Mouse (Mus musculus): Measurements from ENCODE around the gene Maml2. TPM values are rescaled to one million over a fixed set of nuclear protein-coding genes. Genes with fewer than 3 reads are reported as not detected.

Gene Maml2
- polyA plus RNA-seq, 1 experiment from 2014 or later, result 9.8 TPM

DNA sequence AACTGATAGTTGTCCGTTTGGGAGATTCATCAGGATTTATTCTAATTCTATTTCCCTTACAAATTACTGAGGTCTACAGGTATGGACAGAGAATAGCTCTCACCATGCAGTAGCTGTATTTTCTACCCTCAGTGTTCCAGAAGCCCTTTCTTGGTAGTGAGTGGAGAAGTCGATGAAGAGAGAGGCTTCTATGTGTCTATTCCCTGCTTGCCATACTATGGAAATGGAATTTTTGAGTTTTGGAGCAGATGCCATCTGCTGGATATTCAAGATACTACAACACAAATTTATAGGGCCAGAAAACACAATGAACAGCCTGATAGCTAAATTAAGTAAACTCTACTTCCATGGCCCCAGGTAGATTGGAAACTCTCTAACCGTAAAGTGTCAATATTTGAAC is 355.2 kb downstream of the Maml2 start:
- peak; percentile 55 for DNase-seq (ENCODE audit: low spot score)
- ATAC-seq (ENCODE audit: low read depth), result peak; percentile 79
- no peaks in the 10 kb centered on the region for H3K9me3 ChIP-seq (ENCODE audit: control insufficient read depth, low read length)

GRCm38 (mm10) chr9:13661768-13662623 is 364.2 kb downstream of the Maml2 start:
- WGBS, result 3% methylated on average over 12 of the region's 12 CpGs
- 0 out of 2 replicates have a peak overlapping the region, but pooled peaks have one; percentile 13 for H3K4me3 ChIP-seq (ENCODE audit: low read depth, low read length)
- DNase-seq (ENCODE audit: low spot score), result peak; percentile 31

More for the DNA sequence above, 355.2 kb downstream of the Maml2 start:
- Histone ChIP-seq H3K36me3 (ENCODE audit: control insufficient read depth, insufficient read depth, low read length) (no peaks in the 10 kb centered on the region), H3K4me2 (ENCODE audit: low read depth, low read length) (no peak overlapping the region), H3K27ac (replicated peaks; ENCODE audit: low read depth, low read length) (no peak overlapping the region), H3K27me3 (replicated peaks; ENCODE audit: control insufficient read depth, insufficient read depth, low read length) (no peaks in the 10 kb centered on the region), H3K4me1 (ENCODE audit: control insufficient read depth, insufficient read depth, low read length) (no peaks in the 10 kb centered on the region), H3K4me3 (ENCODE audit: low read depth, low read length) (no peak overlapping the region), H3K9ac (ENCODE audit: low read depth, low read length) (no peak overlapping the region)
- WGBS, result 34% methylated on average over 3 of the region's 3 CpGs

GRCm38 (mm10) chr9:13665487-13665969 is 367.8 kb downstream of the Maml2 start:
- no peaks in the 10 kb centered on the region for H3K27me3 ChIP-seq (replicated peaks; ENCODE audit: control insufficient read depth, insufficient read depth, low read length)
- H3K27ac ChIP-seq (replicated peaks; ENCODE audit: low read depth, low read length), result no peak overlapping the region
- DNase-seq (ENCODE audit: low spot score) (no peak), ATAC-seq (ENCODE audit: low read depth) (no peak)
- H3K4me3 ChIP-seq (ENCODE audit: low read depth, low read length), result no peak overlapping the region
- no peak overlapping the region for H3K4me2 ChIP-seq (ENCODE audit: low read depth, low read length)
- no peaks in the 10 kb centered on the region for H3K9me3 ChIP-seq (ENCODE audit: control insufficient read depth, low read length)
- no peaks in the 10 kb centered on the region for H3K36me3 ChIP-seq (ENCODE audit: control insufficient read depth, insufficient read depth, low read length)
- WGBS, result 76% methylated on average over 2 of the region's 2 CpGs
- H3K9ac ChIP-seq (ENCODE audit: low read depth, low read length), result no peak overlapping the region
- H3K4me1 ChIP-seq (ENCODE audit: control insufficient read depth, insufficient read depth, low read length), result peaks cover 17% of the 10 kb centered on the region

More at GRCm38 (mm10) chr9:13661768-13662623, 364.2 kb downstream of the Maml2 start:
- H3K4me1 ChIP-seq (ENCODE audit: control insufficient read depth, insufficient read depth, low read length), result peaks cover 18% of the 10 kb centered on the region
- H3K9ac ChIP-seq (ENCODE audit: low read depth, low read length), result peak overlapping the region; percentile 54; the same call in 1 of the 2 replicates
- H3K9me3 ChIP-seq (ENCODE audit: control insufficient read depth, low read length), result no peaks in the 10 kb centered on the region
- H3K27ac ChIP-seq (replicated peaks; ENCODE audit: low read depth, low read length), result peak overlapping the region; percentile 79
- no peaks in the 10 kb centered on the region for H3K27me3 ChIP-seq (replicated peaks; ENCODE audit: control insufficient read depth, insufficient read depth, low read length)
- peak; percentile 81 for ATAC-seq (ENCODE audit: low read depth)
- no peaks in the 10 kb centered on the region for H3K36me3 ChIP-seq (ENCODE audit: control insufficient read depth, insufficient read depth, low read length)
- peak overlapping the region; percentile 52 for H3K4me2 ChIP-seq (ENCODE audit: low read depth, low read length)

GRCm38 (mm10) chr9:13667955-13668354 is 370.2 kb downstream of the Maml2 start:
- Histone ChIP-seq H3K27ac (replicated peaks; ENCODE audit: low read depth, low read length) (no peak overlapping the region), H3K4me2 (ENCODE audit: low read depth, low read length) (no peak overlapping the region), H3K4me3 (ENCODE audit: low read depth, low read length) (no peak overlapping the region), H3K9me3 (ENCODE audit: control insufficient read depth, low read length) (no peaks in the 10 kb centered on the region), H3K9ac (ENCODE audit: low read depth, low read length) (no peak overlapping the region), H3K4me1 (ENCODE audit: control insufficient read depth, insufficient read depth, low read length) (no peaks in the 10 kb centered on the region), H3K27me3 (replicated peaks; ENCODE audit: control insufficient read depth, insufficient read depth, low read length) (no peaks in the 10 kb centered on the region), H3K36me3 (ENCODE audit: control insufficient read depth, insufficient read depth, low read length) (no peaks in the 10 kb centered on the region)
- 92% methylated on average over 1 of the region's 1 CpGs for WGBS
- ATAC-seq (ENCODE audit: low read depth) (no peak), DNase-seq (ENCODE audit: low spot score) (no peak)

DNA sequence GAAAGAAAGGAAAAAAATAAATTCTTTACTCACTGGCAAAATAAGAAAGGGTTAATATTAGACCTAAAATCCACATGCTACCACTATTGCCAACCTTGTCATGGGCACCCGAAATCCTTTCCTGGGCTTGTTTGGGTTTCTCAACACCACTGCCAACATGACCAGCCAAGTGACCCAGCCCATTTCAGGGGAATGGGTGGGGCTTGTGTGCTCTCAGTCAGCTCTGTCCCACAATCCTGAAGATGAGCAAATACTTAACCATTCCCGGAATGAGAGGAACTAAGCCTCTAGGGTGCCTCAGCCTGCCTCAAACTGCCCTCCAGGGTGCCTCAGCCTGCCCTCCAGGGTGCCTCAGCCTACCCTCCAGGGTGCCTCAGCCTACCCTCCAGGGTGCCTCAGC is 371.0 kb downstream of the Maml2 start:
- 65% methylated on average over 2 of the region's 2 CpGs for WGBS
- ATAC-seq (ENCODE audit: low read depth), result no peak
- no peaks in the 10 kb centered on the region for H3K4me1 ChIP-seq (ENCODE audit: control insufficient read depth, insufficient read depth, low read length)

GRCm38 (mm10) chr9:13671125-13671769 is 373.5 kb downstream of the Maml2 start:
- Histone ChIP-seq H3K4me1 (ENCODE audit: control insufficient read depth, insufficient read depth, low read length) (no peaks in the 10 kb centered on the region), H3K27ac (replicated peaks; ENCODE audit: low read depth, low read length) (no peak overlapping the region), H3K27me3 (replicated peaks; ENCODE audit: control insufficient read depth, insufficient read depth, low read length) (no peaks in the 10 kb centered on the region), H3K4me3 (ENCODE audit: low read depth, low read length) (no peak overlapping the region), H3K9ac (ENCODE audit: low read depth, low read length) (no peak overlapping the region), H3K9me3 (ENCODE audit: control insufficient read depth, low read length) (no peaks in the 10 kb centered on the region), H3K36me3 (ENCODE audit: control insufficient read depth, insufficient read depth, low read length) (no peaks in the 10 kb centered on the region), H3K4me2 (ENCODE audit: low read depth, low read length) (no peak overlapping the region)
- no peak for DNase-seq (ENCODE audit: low spot score)
- ATAC-seq (ENCODE audit: low read depth), result no peak
- WGBS, result 79% methylated on average over 3 of the region's 3 CpGs

More for the DNA sequence above, 371.0 kb downstream of the Maml2 start:
- H3K36me3 ChIP-seq (ENCODE audit: control insufficient read depth, insufficient read depth, low read length), result no peaks in the 10 kb centered on the region
- no peak overlapping the region for H3K9ac ChIP-seq (ENCODE audit: low read depth, low read length)
- DNase-seq (ENCODE audit: low spot score), result no peak
- H3K4me3 ChIP-seq (ENCODE audit: low read depth, low read length), result no peak overlapping the region
- no peaks in the 10 kb centered on the region for H3K9me3 ChIP-seq (ENCODE audit: control insufficient read depth, low read length)
- no peak overlapping the region for H3K27ac ChIP-seq (replicated peaks; ENCODE audit: low read depth, low read length)
- H3K27me3 ChIP-seq (replicated peaks; ENCODE audit: control insufficient read depth, insufficient read depth, low read length), result no peaks in the 10 kb centered on the region
- H3K4me2 ChIP-seq (ENCODE audit: low read depth, low read length), result no peak overlapping the region

- ATAC-seq (ENCODE audit: low read depth) (no peak; the same call in 1 of the 2 replicates), DNase-seq (ENCODE audit: low spot score) (no peak)
- H3K36me3 ChIP-seq (ENCODE audit: control insufficient read depth, insufficient read depth, low read length), result no peaks in the 10 kb centered on the region
- no peaks in the 10 kb centered on the region for H3K27me3 ChIP-seq (replicated peaks; ENCODE audit: control insufficient read depth, insufficient read depth, low read length)
- H3K4me1 ChIP-seq (ENCODE audit: control insufficient read depth, insufficient read depth, low read length), result no peaks in the 10 kb centered on the region
- 64% methylated on average over 2 of the region's 2 CpGs for WGBS
- H3K9ac ChIP-seq (ENCODE audit: low read depth, low read length), result no peak overlapping the region
- H3K27ac ChIP-seq (replicated peaks; ENCODE audit: low read depth, low read length), result no peak overlapping the region
- H3K9me3 ChIP-seq (ENCODE audit: control insufficient read depth, low read length), result no peaks in the 10 kb centered on the region
- no peak overlapping the region for H3K4me3 ChIP-seq (ENCODE audit: low read depth, low read length)
- no peak overlapping the region for H3K4me2 ChIP-seq (ENCODE audit: low read depth, low read length)
Observed at GRCm38 (mm10) chr9:13673304-13673703, 375.5 kb downstream of the Maml2 start.

DNA sequence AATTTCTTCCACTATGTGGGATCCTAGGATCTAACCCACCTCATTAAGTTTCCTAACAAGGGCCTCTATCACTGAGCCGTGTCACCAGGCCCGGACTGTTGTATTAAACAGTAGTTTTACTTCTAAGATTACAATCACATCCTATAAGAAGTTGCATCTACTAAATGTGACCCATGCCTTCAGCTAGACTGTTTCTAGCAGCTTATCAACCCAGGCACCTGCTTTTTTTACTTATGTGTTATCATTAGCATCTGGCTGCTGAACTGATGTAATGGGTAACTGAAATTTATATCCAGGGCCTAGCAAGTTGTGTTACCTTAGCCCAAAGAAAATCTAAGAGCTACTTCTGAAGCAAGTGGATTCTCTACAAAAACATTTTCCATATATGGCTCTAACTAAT is 380.3 kb downstream of the Maml2 start:
- whole genome bisulfite sequencing, result 80% methylated on average over 2 of the region's 2 CpGs
- H3K4me1 ChIP-seq (ENCODE audit: control insufficient read depth, insufficient read depth, low read length), result no peaks in the 10 kb centered on the region; the same call in 1 of the 2 replicates

More for the DNA sequence above, 380.3 kb downstream of the Maml2 start:
- no peak overlapping the region for H3K4me3 ChIP-seq (ENCODE audit: low read depth, low read length)
- H3K9me3 ChIP-seq (ENCODE audit: control insufficient read depth, low read length), result no peaks in the 10 kb centered on the region
- no peak overlapping the region for H3K9ac ChIP-seq (ENCODE audit: low read depth, low read length)
- no peak overlapping the region for H3K4me2 ChIP-seq (ENCODE audit: low read depth, low read length)
- ATAC-seq (ENCODE audit: low read depth) (no peak), DNase-seq (ENCODE audit: low spot score) (no peak)
- no peaks in the 10 kb centered on the region for H3K27me3 ChIP-seq (replicated peaks; ENCODE audit: control insufficient read depth, insufficient read depth, low read length)
- H3K27ac ChIP-seq (replicated peaks; ENCODE audit: low read depth, low read length), result no peak overlapping the region
- no peaks in the 10 kb centered on the region for H3K36me3 ChIP-seq (ENCODE audit: control insufficient read depth, insufficient read depth, low read length)

Measured in embryonic facial prominence, embryonic 14.5 days (tissue).